Mouse (Mus musculus): Measurements from ENCODE around the gene 4930568D16Rik.

DNA sequence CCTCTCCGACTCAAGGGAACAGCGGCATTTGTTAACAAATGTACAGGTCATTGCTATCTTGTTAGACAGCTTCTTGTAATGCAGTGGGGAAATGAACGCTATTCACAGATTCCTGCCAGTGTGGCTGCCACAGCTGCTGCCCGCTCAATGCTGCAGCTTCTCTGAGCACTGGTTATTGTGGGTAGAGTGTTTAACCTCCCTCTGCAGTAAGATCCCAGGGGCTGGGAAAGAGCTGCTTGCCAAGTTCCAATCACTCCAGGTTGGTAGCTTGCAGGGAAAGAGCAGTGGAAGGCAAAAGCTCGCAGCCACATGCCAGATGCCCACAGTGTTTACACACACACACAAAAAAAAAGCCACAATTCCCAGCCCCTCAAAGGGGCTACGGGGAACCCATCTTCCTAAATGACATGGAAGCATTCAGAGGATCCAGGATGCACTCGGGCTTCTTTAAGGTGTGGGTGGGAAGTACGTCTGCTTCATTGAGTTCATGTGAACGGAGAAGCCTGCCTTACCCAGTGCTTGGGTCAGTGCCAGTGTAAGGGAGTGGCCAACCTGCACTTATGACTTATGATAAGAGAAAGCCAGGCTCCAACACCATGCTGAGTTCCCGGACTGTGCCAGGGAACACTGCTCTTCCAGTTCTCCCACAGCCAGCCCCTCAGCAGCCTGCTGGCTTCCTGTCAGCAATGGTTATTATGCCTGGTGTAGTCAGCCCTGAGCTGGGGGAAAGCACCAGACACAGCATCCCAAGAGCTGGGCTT is 44.9 kb downstream of the 4930568D16Rik start:
- TF ChIP-seq POLR2A (IDR thresholded peaks at IDR 0.05; ENCODE audit: extremely low read depth, insufficient read depth, low read length) (no peak), CTCF (IDR thresholded peaks at IDR 0.05; ENCODE audit: low read depth, low read length) (no peak)
